Comparison of ENCODE assay signal across 8 mouse cellular contexts in genomic region chr16:55972626-55973201, GRCm38 (mm10). TPM values are rescaled to one million over a fixed set of nuclear protein-coding genes. Genes with fewer than 3 reads are reported as not detected.
DNase-seq lines count a peak whose midpoint lies in the region; ATAC-seq and TF ChIP-seq lines count a peak whose summit lies in the region.

No protein-coding gene starts in this region.

- TF ChIP-seq CTCF in small intestine, adult 2 months (IDR thresholded peaks at IDR 0.05; ENCODE audit: extremely low read depth, insufficient read length, insufficient replicate concordance, low read depth, low read length) = no peak

- peaks cover 35% of the 10 kb centered on the region for H3K36me3 ChIP-seq in lung, embryonic 16.5 days (ENCODE audit: control insufficient read depth, insufficient read depth, low read length)
- peaks cover 14% of the 10 kb centered on the region; the same call in 1 of the 2 replicates for H3K36me3 ChIP-seq in forebrain, embryonic 11.5 days (ENCODE audit: control insufficient read depth, insufficient read depth, low read length)
- peaks cover 15% of the 10 kb centered on the region; the same call in 1 of the 2 replicates for H3K36me3 ChIP-seq in limb, embryonic 11.5 days (ENCODE audit: control insufficient read depth, insufficient read depth, low read length)
- peaks cover 25% of the 10 kb centered on the region for H3K36me3 ChIP-seq in small intestine, adult 2 months (ENCODE audit: control insufficient read depth, insufficient read depth, low read length)

- H3K9me3 ChIP-seq in lung, embryonic 16.5 days (ENCODE audit: control insufficient read depth, low read length) = no peaks in the 10 kb centered on the region
- H3K9me3 ChIP-seq in forebrain, embryonic 11.5 days (ENCODE audit: control insufficient read depth, low read length) = no peaks in the 10 kb centered on the region
- no peaks in the 10 kb centered on the region for H3K9me3 ChIP-seq in limb, embryonic 11.5 days (ENCODE audit: control insufficient read depth, low read length)

- WGBS in lung, embryonic 16.5 days = 41% methylated on average over 10 of the region's 10 CpGs
- 59% methylated on average over 10 of the region's 10 CpGs for WGBS in forebrain, embryonic 11.5 days
- WGBS in limb, embryonic 11.5 days = 63% methylated on average over 10 of the region's 10 CpGs
- 32% methylated on average over 10 of the region's 10 CpGs for WGBS in small intestine, adult 2 months

- H3K27me3 ChIP-seq in lung, embryonic 16.5 days (ENCODE audit: control insufficient read depth, insufficient read depth, low read depth, low read length) = no peaks in the 10 kb centered on the region
- H3K27me3 ChIP-seq in forebrain, embryonic 11.5 days (ENCODE audit: control insufficient read depth, insufficient read depth, low read length) = no peaks in the 10 kb centered on the region
- H3K27me3 ChIP-seq in limb, embryonic 11.5 days (ENCODE audit: control insufficient read depth, insufficient read depth, low read length) = no peaks in the 10 kb centered on the region
- no peaks in the 10 kb centered on the region for H3K27me3 ChIP-seq in small intestine, adult 2 months (ENCODE audit: control insufficient read depth, insufficient read depth, low read length)

- peak overlapping the region; percentile 39; the same call in 1 of the 2 replicates for H3K9ac ChIP-seq in lung, embryonic 16.5 days (ENCODE audit: low read length)
- H3K9ac ChIP-seq in forebrain, embryonic 11.5 days (ENCODE audit: low read length) = 0 out of 2 replicates have a peak overlapping the region, but pooled peaks have one; percentile 5
- H3K9ac ChIP-seq in limb, embryonic 11.5 days (ENCODE audit: low read length) = no peak overlapping the region

- TF ChIP-seq POLR2A in small intestine, adult 2 months (IDR thresholded peaks at IDR 0.05; ENCODE audit: low read depth, low read length) = no peak

- no peak for ATAC-seq in lung, embryonic 16.5 days (ENCODE audit: low read depth)
- no peak for ATAC-seq in forebrain, embryonic 11.5 days (replicated peaks; ENCODE audit: low FRiP score)
- no peak for ATAC-seq in limb, embryonic 11.5 days (ENCODE audit: insufficient number of reproducible peaks, low FRiP score, low TSS enrichment, low read depth)

- peak overlapping the region; percentile 84 for H3K4me3 ChIP-seq in lung, embryonic 16.5 days (ENCODE audit: low read length)
- H3K4me3 ChIP-seq in forebrain, embryonic 11.5 days (ENCODE audit: low read depth, low read length) = peak overlapping the region; percentile 99; the same call in 1 of the 2 replicates
- 0 out of 2 replicates have a peak overlapping the region, but pooled peaks have one; percentile 99 for H3K4me3 ChIP-seq in limb, embryonic 11.5 days (ENCODE audit: low read depth, low read length)
- H3K4me3 ChIP-seq in small intestine, adult 2 months (ENCODE audit: low read depth, low read length) = no peak overlapping the region

- H3K27ac ChIP-seq in lung, embryonic 16.5 days (ENCODE audit: low read length) = peak overlapping the region; percentile 9; the same call in 1 of the 2 replicates
- peak overlapping the region; percentile 34; the same call in 1 of the 2 replicates for H3K27ac ChIP-seq in forebrain, embryonic 11.5 days (ENCODE audit: low read depth, low read length)
- H3K27ac ChIP-seq in limb, embryonic 11.5 days (replicated peaks; ENCODE audit: low read depth, low read length) = no peak overlapping the region
- H3K27ac ChIP-seq in small intestine, adult 2 months (ENCODE audit: insufficient read depth, low read depth, low read length) = peak overlapping the region; percentile 23

- peak overlapping the region; percentile 60 for H3K4me2 ChIP-seq in lung, embryonic 16.5 days (ENCODE audit: low read depth, low read length)
- peak overlapping the region; percentile 44 for H3K4me2 ChIP-seq in forebrain, embryonic 11.5 days (ENCODE audit: low read depth, low read length, severe bottlenecking)
- H3K4me2 ChIP-seq in limb, embryonic 11.5 days (ENCODE audit: low read depth, severe bottlenecking) = peak overlapping the region; percentile 49

- no peak for DNase-seq in lung, postnatal 14 days
- DNase-seq in forebrain, embryonic 11.5 days (ENCODE audit: low spot score) = no peak
- DNase-seq in limb, embryonic 11.5 days (ENCODE audit: low spot score) = no peak
- DNase-seq in cerebellum, adult 18-20 months = no peak
- DNase-seq in cerebellum, postnatal 25 days = no peak
- no peak for DNase-seq in retina, embryonic 14.5 days (ENCODE audit: low spot score)

- peaks cover 20% of the 10 kb centered on the region for H3K4me1 ChIP-seq in lung, embryonic 16.5 days (replicated peaks; ENCODE audit: control insufficient read depth, insufficient read depth, low read length)
- peaks cover 10% of the 10 kb centered on the region; the same call in 1 of the 2 replicates for H3K4me1 ChIP-seq in forebrain, embryonic 11.5 days (replicated peaks; ENCODE audit: control insufficient read depth, insufficient read depth, low read length)
- H3K4me1 ChIP-seq in limb, embryonic 11.5 days (ENCODE audit: control insufficient read depth, insufficient read depth, low read length) = peaks cover 2% of the 10 kb centered on the region; the same call in 1 of the 2 replicates
- H3K4me1 ChIP-seq in small intestine, adult 2 months (ENCODE audit: control insufficient read depth, insufficient read depth, insufficient read length, low read length) = peaks cover 3% of the 10 kb centered on the region; the same call in 1 of the 2 replicates

RNA-seq across cellular contexts. Expression of gene Zbtb11, which starts 1.0 kb away (rescaled TPM):
- 18.3 and 18.7 TPM in 2 replicates for polyA plus RNA-seq in lung, embryonic 16.5 days (2015; fragmentation: Nextera tagmentation; extraction: Ambion mirVana)
- polyA plus RNA-seq in forebrain, embryonic 11.5 days (2014; fragmentation: Nextera tagmentation; extraction: Ambion mirVana) = 19.1 and 21.7 TPM in 2 replicates
- 18.0 and 19.6 TPM in 2 replicates for polyA plus RNA-seq in limb, embryonic 11.5 days (2014; fragmentation: Nextera tagmentation; extraction: Ambion mirVana)
- polyA plus RNA-seq in small intestine, adult 2 months (2012; rRNA removed) = 1.6 and 2.4 TPM in 2 replicates

RNA-seq across cellular contexts. Expression of gene Rpl24, which starts 6.6 kb away (rescaled TPM):
- 682 and 760 TPM in 2 replicates for polyA plus RNA-seq in lung, embryonic 16.5 days (2015; fragmentation: Nextera tagmentation; extraction: Ambion mirVana)
- 718 and 776 TPM in 2 replicates for polyA plus RNA-seq in forebrain, embryonic 11.5 days (2014; fragmentation: Nextera tagmentation; extraction: Ambion mirVana)
- polyA plus RNA-seq in limb, embryonic 11.5 days (2014; fragmentation: Nextera tagmentation; extraction: Ambion mirVana) = 861 and 889 TPM in 2 replicates
- 14.5 and 40.5 TPM in 2 replicates for polyA plus RNA-seq in small intestine, adult 2 months (2012; rRNA removed)

RNA-seq across cellular contexts. Expression of gene Cep97, which starts 38.1 kb away (rescaled TPM):
- polyA plus RNA-seq in lung, embryonic 16.5 days (2015; fragmentation: Nextera tagmentation; extraction: Ambion mirVana) = 9.8 and 11.0 TPM in 2 replicates
- polyA plus RNA-seq in forebrain, embryonic 11.5 days (2014; fragmentation: Nextera tagmentation; extraction: Ambion mirVana) = 17.9 and 20.5 TPM in 2 replicates
- 13.4 and 16.0 TPM in 2 replicates for polyA plus RNA-seq in limb, embryonic 11.5 days (2014; fragmentation: Nextera tagmentation; extraction: Ambion mirVana)
- polyA plus RNA-seq in small intestine, adult 2 months (2012; rRNA removed) = 0.20 and 0.25 TPM in 2 replicates

RNA-seq across cellular contexts. Expression of gene Pcnp, which starts 56.8 kb away (rescaled TPM):
- 207 and 226 TPM in 2 replicates for polyA plus RNA-seq in lung, embryonic 16.5 days (2015; fragmentation: Nextera tagmentation; extraction: Ambion mirVana)
- polyA plus RNA-seq in forebrain, embryonic 11.5 days (2014; fragmentation: Nextera tagmentation; extraction: Ambion mirVana) = 332 and 372 TPM in 2 replicates
- polyA plus RNA-seq in limb, embryonic 11.5 days (2014; fragmentation: Nextera tagmentation; extraction: Ambion mirVana) = 308 and 314 TPM in 2 replicates
- 1.1 and 2.9 TPM in 2 replicates for polyA plus RNA-seq in small intestine, adult 2 months (2012; rRNA removed)

Comparison
In these comparisons a context has a peak if more than half of its experiments do, and no peak if none do; other contexts are left out.
1. RNA of gene Rpl24, which starts 6.6 kb away (polyA plus RNA-seq): 861 to 889 TPM in limb, embryonic 11.5 days, 718 to 776 TPM in forebrain, embryonic 11.5 days and 682 to 760 TPM in lung, embryonic 16.5 days; 14.5 to 40.5 TPM in small intestine, adult 2 months; every median in the first group is over 10 times any median in the second.
2. Peak in every context shown above with its lines, with median percentiles within 50 percentile points of each other: H3K4me2 ChIP-seq.